Mouse (Mus musculus) bone marrow macrophage, adult 2 months (primary cell): ENCODE results near the gene Foxk2.

ENCODE experiments used
- CTCF ChIP-seq: IDR thresholded peaks from 2 replicates; pipeline ENCODE4 v1.5.1; 2012; ENCODE audit warnings: low read depth, mild to moderate bottlenecking, low read length, moderate library complexity
- POLR2A ChIP-seq: IDR thresholded peaks from 2 replicates; pipeline ENCODE4 v1.6.1; 2012; ENCODE audit warnings: mild to moderate bottlenecking, low read depth, low read length, borderline replicate concordance

DNA sequence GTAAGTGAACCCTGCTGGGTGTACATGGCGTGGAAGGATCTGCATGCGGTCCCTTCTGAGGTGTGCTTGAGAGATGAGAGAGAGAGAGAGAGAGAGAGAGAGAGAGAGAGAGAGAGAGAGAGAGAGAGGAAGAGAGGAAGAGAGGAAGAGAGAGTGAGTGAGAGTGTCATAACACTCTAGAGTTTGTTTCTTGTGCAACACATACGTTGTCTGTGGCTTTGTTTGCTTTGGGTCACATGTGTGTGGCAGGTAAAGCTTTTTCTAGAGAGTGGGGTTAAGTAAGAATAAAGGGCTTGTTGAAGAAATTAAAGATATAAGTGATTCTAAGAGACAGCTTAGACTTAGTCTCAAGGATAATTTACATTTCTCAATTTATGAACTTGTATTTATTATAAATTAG, 18.2 kb downstream of the Foxk2 start:
- TF ChIP-seq POLR2A (no peak), CTCF (no peak)
